Mouse (Mus musculus) heart, embryonic 11.5 days (tissue): ENCODE data around the gene Ndufc2. TPM values are rescaled to one million over a fixed set of nuclear protein-coding genes. Genes with fewer than 3 reads are reported as not detected.

Experiments
- ATAC-seq: fragments of 200-750 bp; cut with Nextera tagmentation; replicated peaks from 2 replicates; pipeline ENCODE4 v1.8.0; 2017; ENCODE audit warnings: moderate library complexity; ENCODE audit not compliant: insufficient number of reproducible peaks, low FRiP score, low TSS enrichment
- H3K27ac ChIP-seq: fragments of 300-500 bp; sonication (generic); 2 replicates; pipeline ENCODE4 v1.5.1; 2014; ENCODE audit warnings: mild to moderate bottlenecking, low read depth, low read length
- H3K27me3 ChIP-seq: fragments of 300-500 bp; sonication (generic); 2 replicates; pipeline ENCODE4 v1.6.1; 2014; ENCODE audit warnings: mild to moderate bottlenecking, low read length, mixed read lengths; ENCODE audit not compliant: control insufficient read depth, insufficient read depth
- H3K36me3 ChIP-seq: fragments of 300-500 bp; sonication (generic); 2 replicates; pipeline ENCODE4 v1.6.1; 2014; ENCODE audit warnings: mild to moderate bottlenecking, low read length, moderate library complexity, mixed read lengths; ENCODE audit not compliant: control insufficient read depth, insufficient read depth
- H3K4me1 ChIP-seq: fragments of 300-500 bp; sonication (generic); 2 replicates; pipeline ENCODE4 v1.6.1; 2014; ENCODE audit warnings: low read length; ENCODE audit not compliant: control insufficient read depth, insufficient read depth
- H3K4me2 ChIP-seq: fragments of 300-500 bp; sonication (generic); 2 replicates; pipeline ENCODE4 v1.6.1; 2014; ENCODE audit warnings: mild to moderate bottlenecking, moderate library complexity
- H3K4me3 ChIP-seq: fragments of 300-500 bp; sonication (generic); 2 replicates; pipeline ENCODE4 v1.5.1; 2014; ENCODE audit warnings: low read depth, low read length
- H3K9ac ChIP-seq: fragments of 300-500 bp; sonication (generic); 2 replicates; pipeline ENCODE4 v1.6.1; 2014; ENCODE audit warnings: mild to moderate bottlenecking, low read depth, low read length, moderate library complexity
- H3K9me3 ChIP-seq: fragments of 300-500 bp; sonication (generic); replicated peaks from 2 replicates; pipeline ENCODE4 v1.6.1; 2016; ENCODE audit warnings: low read length; ENCODE audit not compliant: control insufficient read depth
- WGBS: fragments of 180-500 bp; shearing (Covaris S2); extraction: QIAGEN DNeasy Blood & Tissue Kit; methylation state at CpG from one replicate; pipeline ENCODE4 v1.1.7; 2014; ENCODE audit not compliant: insufficient replicate concordance; 5-methylcytosine and 5-hydroxymethylcytosine counted together
- polyA plus RNA-seq: library from polyadenylated mRNA; unstranded; fragments of >200 nt; fragmentation: Nextera tagmentation; extraction: Ambion mirVana; gene quantifications from 2 replicates; pipeline ENCODE4 v1.2.1, GENCODE M21; 2014

Ndufc2 gene
- polyA plus RNA-seq, 1 experiment from 2014 or later = 505 TPM

DNA sequence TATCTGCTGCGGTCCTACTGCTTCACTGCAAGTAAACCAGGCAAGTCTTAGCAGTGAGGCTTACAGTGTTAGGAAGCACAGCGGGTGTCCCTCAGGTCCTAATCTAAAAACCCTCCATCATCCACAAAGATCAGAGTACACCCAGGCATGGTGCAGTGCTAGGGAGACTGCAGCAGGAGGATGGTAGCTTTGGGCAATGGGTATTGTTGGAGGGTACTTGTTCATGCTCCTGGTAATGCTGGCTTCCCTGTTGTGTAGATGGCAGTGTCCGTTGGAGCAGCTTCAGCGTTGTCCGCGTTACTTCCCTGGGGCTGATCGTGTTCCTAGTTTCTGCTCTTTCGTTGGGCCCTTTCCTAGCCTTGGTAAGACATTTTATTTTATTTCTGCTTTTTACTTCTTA lies 17.1 kb upstream of the Ndufc2 start:
- H3K9me3 ChIP-seq = no peaks in the 10 kb centered on the region
- H3K4me1 ChIP-seq = no peaks in the 10 kb centered on the region
- 94% methylated on average over 8 of the region's 8 CpGs for WGBS
- ATAC-seq = no peak
- no peak overlapping the region for H3K27ac ChIP-seq
- H3K27me3 ChIP-seq = no peaks in the 10 kb centered on the region
- H3K36me3 ChIP-seq = peaks cover 51% of the 10 kb centered on the region
- no peak overlapping the region for H3K4me2 ChIP-seq
- no peak overlapping the region for H3K9ac ChIP-seq
- H3K4me3 ChIP-seq = no peak overlapping the region

DNA sequence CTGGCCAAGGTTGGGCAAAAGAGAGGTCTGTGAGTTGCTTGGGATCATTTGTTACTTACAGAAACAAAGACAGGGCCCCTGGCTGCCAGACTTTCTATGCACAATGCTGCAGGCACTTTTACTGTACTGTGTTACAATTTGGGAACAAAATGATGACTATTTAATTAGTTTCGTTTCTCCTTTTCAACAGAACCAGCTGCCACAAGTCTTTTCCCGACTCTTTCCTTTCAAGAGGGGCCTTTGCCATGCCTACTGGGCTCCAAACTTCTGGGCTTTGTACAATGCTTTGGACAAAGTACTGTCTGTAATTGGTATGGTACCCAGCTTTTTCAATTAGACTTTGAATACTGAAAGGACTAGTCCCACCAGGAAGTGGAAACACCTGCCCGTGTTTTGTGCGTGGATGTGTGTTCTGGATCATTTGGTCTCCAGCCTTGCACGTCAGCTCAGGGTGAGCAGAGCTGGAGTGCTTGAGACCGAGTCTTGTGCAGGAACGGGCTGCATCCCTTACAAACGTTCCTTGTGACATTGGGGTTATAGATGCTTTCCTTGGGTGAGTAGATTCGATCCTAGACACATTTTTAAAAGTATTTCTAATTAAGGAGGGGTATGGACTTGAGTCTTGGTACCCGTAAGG lies 16.2 kb upstream of the Ndufc2 start:
- 89% methylated on average over 10 of the region's 10 CpGs for WGBS
- peaks cover 48% of the 10 kb centered on the region for H3K36me3 ChIP-seq
- no peak for ATAC-seq
- H3K27me3 ChIP-seq = no peaks in the 10 kb centered on the region
- H3K9me3 ChIP-seq = no peaks in the 10 kb centered on the region
- no peak overlapping the region for H3K9ac ChIP-seq
- no peaks in the 10 kb centered on the region for H3K4me1 ChIP-seq
- H3K27ac ChIP-seq = no peak overlapping the region
- no peak overlapping the region for H3K4me2 ChIP-seq
- no peak overlapping the region for H3K4me3 ChIP-seq

DNA sequence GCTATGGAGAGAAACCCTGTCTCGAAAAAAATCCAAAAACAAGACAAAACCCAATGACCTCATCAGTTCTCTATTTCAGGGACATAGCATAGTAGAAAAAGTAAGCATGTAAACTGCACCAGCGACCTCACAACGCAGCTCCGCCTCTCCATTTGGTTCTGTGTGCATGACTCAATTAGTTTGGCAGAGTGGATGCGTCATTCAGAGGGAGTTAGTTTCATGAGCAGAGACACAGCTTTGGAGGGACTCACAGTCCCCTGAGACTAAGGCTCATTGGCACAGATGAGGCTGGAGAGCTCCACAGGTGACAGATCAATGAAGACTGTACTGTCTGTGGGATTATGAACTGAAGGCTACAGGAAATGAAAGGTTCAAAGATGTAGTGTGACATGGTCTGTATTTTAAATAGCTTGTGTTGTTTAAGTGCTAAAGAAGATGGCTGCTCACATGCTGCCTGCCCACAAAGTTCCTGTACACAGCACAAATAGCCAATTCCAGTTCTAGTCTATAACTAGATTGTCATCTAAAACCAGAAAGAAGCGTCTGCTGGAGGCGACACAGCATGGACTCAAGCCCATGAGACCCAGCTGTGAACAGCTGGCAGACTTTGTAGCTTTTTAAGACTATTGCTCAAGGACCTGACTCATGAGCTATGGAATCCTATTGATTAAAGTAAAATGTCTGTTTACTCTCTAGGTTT lies 13.5 kb upstream of the Ndufc2 start:
- H3K36me3 ChIP-seq = peaks cover 44% of the 10 kb centered on the region
- ATAC-seq = no peak
- H3K9me3 ChIP-seq = no peaks in the 10 kb centered on the region
- no peaks in the 10 kb centered on the region for H3K27me3 ChIP-seq
- H3K27ac ChIP-seq = no peak overlapping the region
- H3K9ac ChIP-seq = no peak overlapping the region
- H3K4me2 ChIP-seq = no peak overlapping the region
- no peak overlapping the region for H3K4me3 ChIP-seq
- no peaks in the 10 kb centered on the region for H3K4me1 ChIP-seq
- 93% methylated on average over 7 of the region's 7 CpGs for WGBS

DNA sequence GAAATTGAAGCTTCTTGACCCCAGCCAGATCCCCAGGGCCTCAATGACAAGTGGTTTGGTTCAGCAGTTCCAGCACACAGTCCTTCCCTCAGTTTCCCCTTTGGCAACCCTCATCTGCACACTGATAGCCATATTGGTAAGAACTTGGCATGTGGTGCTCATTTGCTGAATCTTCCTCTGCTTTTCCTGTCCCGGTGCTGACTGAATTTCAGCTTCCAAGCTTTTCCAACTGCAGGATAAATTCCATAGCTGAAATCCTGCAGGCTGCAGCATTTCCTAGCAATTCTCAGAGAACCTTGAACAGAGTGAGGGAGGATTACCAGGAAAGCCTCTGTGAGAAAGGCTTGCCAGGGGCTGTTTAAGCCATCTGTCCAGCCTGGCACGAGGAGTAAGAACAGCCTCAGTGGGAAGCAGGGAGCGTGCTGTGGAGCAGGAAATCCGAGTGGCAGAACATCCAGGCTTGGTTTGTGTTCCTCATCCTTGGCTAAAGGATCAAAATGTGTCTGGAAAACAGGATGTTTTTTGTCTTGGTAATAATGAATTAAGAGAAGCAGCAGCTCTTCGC lies 12.9 kb upstream of the Ndufc2 start:
- no peak overlapping the region for H3K4me3 ChIP-seq
- no peak for ATAC-seq
- no peaks in the 10 kb centered on the region for H3K27me3 ChIP-seq
- no peaks in the 10 kb centered on the region for H3K9me3 ChIP-seq
- H3K4me2 ChIP-seq = no peak overlapping the region
- H3K36me3 ChIP-seq = peaks cover 43% of the 10 kb centered on the region
- H3K4me1 ChIP-seq = no peaks in the 10 kb centered on the region
- WGBS = 88% methylated on average over 5 of the region's 5 CpGs
- H3K9ac ChIP-seq = no peak overlapping the region
- no peak overlapping the region for H3K27ac ChIP-seq

DNA sequence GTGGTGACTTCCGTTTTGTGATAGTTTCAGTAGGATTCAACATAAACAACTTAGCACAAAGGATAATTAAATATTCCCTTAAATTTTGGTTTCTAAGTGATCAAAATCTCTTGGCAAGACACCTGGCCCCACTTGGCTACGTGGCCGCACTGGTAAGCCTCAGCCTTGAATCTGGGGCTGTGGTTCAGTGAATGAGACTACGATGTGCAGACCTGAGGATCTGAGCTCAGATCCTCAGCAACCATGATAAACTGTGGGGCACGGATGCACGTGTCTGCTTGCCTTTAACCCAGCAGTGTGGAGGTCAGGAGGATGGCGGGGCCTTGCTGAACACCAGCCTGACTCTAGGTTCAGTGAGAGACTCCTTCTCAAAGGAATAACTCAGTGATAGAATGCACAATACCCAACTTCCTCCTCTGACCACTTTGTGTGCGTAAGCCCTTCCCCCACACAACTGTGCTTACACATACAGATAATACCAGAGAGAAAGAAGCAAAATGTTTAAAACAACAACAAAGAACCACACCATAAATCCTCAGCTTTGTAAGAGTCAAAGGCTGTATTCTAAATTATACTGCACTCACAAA lies 12.1 kb upstream of the Ndufc2 start:
- WGBS = 87% methylated on average over 8 of the region's 8 CpGs
- no peak overlapping the region for H3K4me3 ChIP-seq
- H3K27me3 ChIP-seq = no peaks in the 10 kb centered on the region
- no peak overlapping the region for H3K27ac ChIP-seq
- H3K4me2 ChIP-seq = no peak overlapping the region
- no peak overlapping the region for H3K9ac ChIP-seq
- no peaks in the 10 kb centered on the region for H3K4me1 ChIP-seq
- ATAC-seq = no peak
- peaks cover 40% of the 10 kb centered on the region for H3K36me3 ChIP-seq
- no peaks in the 10 kb centered on the region for H3K9me3 ChIP-seq

DNA sequence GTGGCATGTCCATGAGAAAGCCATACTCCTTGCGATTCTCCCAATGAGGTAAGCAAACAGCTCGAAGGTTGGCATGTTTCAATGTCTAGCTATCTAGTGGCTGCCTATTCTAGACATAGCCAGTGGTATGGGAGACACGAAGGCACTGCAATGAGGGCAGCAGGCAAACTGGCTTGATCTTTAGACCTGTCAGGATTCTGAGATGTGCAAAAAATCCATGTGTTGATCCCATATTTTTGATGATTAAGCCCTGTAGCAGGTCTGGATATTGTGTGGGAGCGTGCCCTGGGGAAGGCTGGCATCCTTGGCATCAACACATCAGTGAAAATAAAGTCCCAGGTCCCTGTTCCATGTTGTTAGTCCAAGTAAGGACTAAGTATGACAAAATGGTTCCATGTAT lies 11.3 kb upstream of the Ndufc2 start:
- 94% methylated on average over 4 of the region's 4 CpGs for WGBS
- Histone ChIP-seq H3K9ac (no peak overlapping the region), H3K27me3 (no peaks in the 10 kb centered on the region), H3K4me1 (no peaks in the 10 kb centered on the region), H3K27ac (no peak overlapping the region), H3K36me3 (peaks cover 32% of the 10 kb centered on the region), H3K4me3 (no peak overlapping the region), H3K9me3 (no peaks in the 10 kb centered on the region), H3K4me2 (no peak overlapping the region)
- ATAC-seq = no peak

DNA sequence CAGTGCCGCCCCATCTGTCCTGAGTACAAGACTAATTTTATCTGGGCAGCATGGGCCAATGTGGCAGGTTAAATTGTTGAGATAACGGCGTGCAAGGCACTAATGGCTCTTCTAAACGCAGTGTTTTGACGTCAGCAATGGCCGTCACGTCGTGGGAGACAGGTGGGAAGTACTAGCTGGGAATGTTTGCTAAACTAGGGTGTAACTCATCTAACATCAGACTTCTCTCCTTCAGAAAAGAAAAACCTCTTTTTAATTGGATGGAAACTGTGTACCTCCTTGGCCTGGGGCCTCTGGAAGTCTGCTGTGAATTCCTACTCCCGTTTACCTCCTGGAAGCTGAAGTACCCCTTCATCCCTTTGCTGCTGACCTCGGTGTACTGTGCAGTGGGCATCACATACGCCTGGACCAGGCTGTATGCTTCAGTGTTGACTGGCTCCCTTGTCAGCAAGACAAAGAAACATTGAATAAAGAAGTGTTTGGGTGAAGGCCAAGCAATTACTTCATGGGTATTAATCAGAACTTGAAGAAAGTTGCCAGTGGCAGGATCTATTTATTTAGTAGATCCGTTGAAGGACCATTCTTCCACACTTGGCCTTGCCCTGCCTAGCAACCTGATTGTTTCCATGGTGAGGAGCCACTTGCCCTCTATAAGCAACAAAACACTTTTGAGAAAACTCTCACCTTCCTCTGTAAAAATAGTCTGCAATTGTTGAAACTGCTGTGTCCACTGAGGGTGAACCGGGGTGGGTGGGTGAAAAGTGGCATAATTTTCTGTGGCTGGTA lies 8.3 kb upstream of the Ndufc2 start:
- peaks cover 16% of the 10 kb centered on the region for H3K36me3 ChIP-seq
- no peaks in the 10 kb centered on the region for H3K4me1 ChIP-seq
- no peak overlapping the region for H3K4me3 ChIP-seq
- WGBS = 79% methylated on average over 13 of the region's 13 CpGs
- H3K27ac ChIP-seq = no peak overlapping the region
- no peak for ATAC-seq
- no peak overlapping the region for H3K9ac ChIP-seq
- H3K27me3 ChIP-seq = no peaks in the 10 kb centered on the region
- H3K9me3 ChIP-seq = no peaks in the 10 kb centered on the region
- H3K4me2 ChIP-seq = no peak overlapping the region

DNA sequence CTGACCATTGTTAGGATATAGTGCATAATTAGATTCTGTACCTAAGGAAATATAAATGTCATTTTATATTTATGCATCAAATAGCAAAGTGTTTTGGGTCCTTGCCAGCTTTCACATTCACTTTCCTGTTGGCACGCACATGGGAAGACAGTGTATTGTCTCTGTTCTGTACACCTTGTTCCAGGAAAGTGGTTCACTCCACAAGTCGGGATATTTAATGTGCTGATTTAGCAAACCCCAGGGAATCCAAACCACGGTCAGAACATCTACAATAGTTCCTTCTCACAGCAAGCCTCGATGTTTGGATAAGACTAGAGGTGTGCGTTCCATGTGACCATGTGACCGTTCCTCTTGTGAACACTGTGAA lies 7.7 kb upstream of the Ndufc2 start:
- no peaks in the 10 kb centered on the region for H3K27me3 ChIP-seq
- H3K9ac ChIP-seq = no peak overlapping the region
- H3K4me2 ChIP-seq = no peak overlapping the region
- WGBS = 91% methylated on average over 6 of the region's 6 CpGs
- H3K4me3 ChIP-seq = no peak overlapping the region
- H3K27ac ChIP-seq = no peak overlapping the region
- peaks cover 12% of the 10 kb centered on the region for H3K36me3 ChIP-seq
- H3K9me3 ChIP-seq = no peaks in the 10 kb centered on the region
- no peaks in the 10 kb centered on the region for H3K4me1 ChIP-seq
- ATAC-seq = no peak
